Mouse (Mus musculus) testis, adult 2 months (tissue): ENCODE measurements around the gene Ccl2. TPM values are rescaled to one million over a fixed set of nuclear protein-coding genes. Genes with fewer than 3 reads are reported as not detected.

Experiments
- H3K27ac ChIP-seq: fragments of 200-500 bp; 2 replicates; pipeline ENCODE4 v1.5.1; 2012; ENCODE audit warnings: low read depth, low read length; ENCODE audit not compliant: control insufficient read depth, insufficient read depth
- H3K27me3 ChIP-seq: fragments of 200-500 bp; 2 replicates; pipeline ENCODE4 v1.6.1; 2012; ENCODE audit warnings: mild to moderate bottlenecking, low read length, moderate library complexity; ENCODE audit not compliant: control insufficient read depth, insufficient read depth
- H3K36me3 ChIP-seq: fragments of 200-500 bp; 2 replicates; pipeline ENCODE4 v1.6.1; 2012; ENCODE audit warnings: mild to moderate bottlenecking, low read length; ENCODE audit not compliant: control insufficient read depth, insufficient read depth
- H3K4me1 ChIP-seq: fragments of 200-500 bp; 2 replicates; pipeline ENCODE4 v1.6.1; 2012; ENCODE audit warnings: low read length; ENCODE audit not compliant: control insufficient read depth, insufficient read depth
- H3K4me3 ChIP-seq: fragments of 200-500 bp; 2 replicates; pipeline ENCODE4 v1.5.1; 2012; ENCODE audit warnings: low read depth, mild to moderate bottlenecking, low read length, moderate library complexity, mixed read lengths; ENCODE audit not compliant: control insufficient read depth
- CTCF ChIP-seq: fragments of 200-500 bp; IDR thresholded peaks from 2 replicates; pipeline ENCODE4 v1.5.1; 2012; ENCODE audit warnings: low read depth, mild to moderate bottlenecking, inconsistent platforms, low read length, moderate library complexity; ENCODE audit not compliant: control insufficient read depth, insufficient read depth, insufficient replicate concordance
- POLR2A ChIP-seq: fragments of 200-500 bp; IDR thresholded peaks from 2 replicates; pipeline ENCODE4 v1.6.1; 2012; ENCODE audit warnings: low read depth, mild to moderate bottlenecking, inconsistent platforms, low read length, moderate library complexity; ENCODE audit not compliant: control insufficient read depth
- polyA plus RNA-seq: library from polyadenylated mRNA; depleted of rRNA; stranded (reverse); fragments of >200 nt; gene quantifications from 2 replicates; pipeline ENCODE4 v1.2.3, GENCODE M21; 2012; rRNA removed

Ccl2 gene
- polyA plus RNA-seq, 1 experiment: 0.15 TPM

DNA sequence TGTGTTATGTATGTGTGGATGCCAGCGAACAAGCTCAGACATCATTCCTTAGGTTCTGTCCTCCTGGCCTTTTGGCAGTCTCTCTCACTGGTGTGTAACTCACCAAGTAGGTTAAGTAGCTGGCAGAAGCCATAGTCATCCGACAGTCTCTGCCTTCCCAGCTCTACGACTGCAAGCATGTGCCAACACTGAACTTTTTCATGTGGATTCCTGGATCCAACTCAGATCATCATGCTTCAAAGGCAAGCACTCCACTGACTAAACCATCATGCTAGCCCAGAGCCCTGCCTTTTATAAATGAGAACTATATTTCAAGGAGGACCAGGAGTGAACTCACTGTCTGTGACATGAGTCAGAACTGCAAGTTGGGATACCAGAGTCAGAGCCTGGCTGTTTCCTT lies 38.3 kb downstream of the Ccl2 start:
- no peaks in the 10 kb centered on the region for H3K36me3 ChIP-seq
- H3K27me3 ChIP-seq: no peaks in the 10 kb centered on the region
- no peaks in the 10 kb centered on the region for H3K4me1 ChIP-seq
- H3K4me3 ChIP-seq: no peak overlapping the region
- H3K27ac ChIP-seq: no peak overlapping the region
- TF ChIP-seq POLR2A (no peak), CTCF (no peak)

DNA sequence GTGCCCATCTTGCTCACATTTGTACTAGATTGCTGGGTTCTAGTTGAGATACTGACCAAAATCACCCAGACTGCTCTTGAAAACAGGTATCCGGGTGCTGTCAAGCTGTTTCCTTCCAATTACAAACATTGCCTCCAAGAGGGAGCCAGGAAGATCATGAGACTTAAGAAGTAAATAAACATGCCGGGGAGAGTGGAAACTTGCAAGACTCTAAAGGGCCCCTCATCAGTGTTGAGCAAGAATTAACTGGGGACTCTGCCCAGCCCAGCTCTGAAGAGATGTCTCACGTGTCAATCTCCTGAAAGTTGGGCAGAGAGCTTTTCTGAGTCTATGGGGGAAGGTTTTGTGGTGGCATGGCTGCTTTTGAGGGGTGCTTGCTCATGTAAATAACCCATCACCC lies 41.7 kb downstream of the Ccl2 start:
- no peaks in the 10 kb centered on the region for H3K36me3 ChIP-seq
- TF ChIP-seq POLR2A (no peak), CTCF (no peak)
- no peak overlapping the region for H3K27ac ChIP-seq
- H3K27me3 ChIP-seq: no peaks in the 10 kb centered on the region
- no peaks in the 10 kb centered on the region for H3K4me1 ChIP-seq
- H3K4me3 ChIP-seq: no peak overlapping the region

DNA sequence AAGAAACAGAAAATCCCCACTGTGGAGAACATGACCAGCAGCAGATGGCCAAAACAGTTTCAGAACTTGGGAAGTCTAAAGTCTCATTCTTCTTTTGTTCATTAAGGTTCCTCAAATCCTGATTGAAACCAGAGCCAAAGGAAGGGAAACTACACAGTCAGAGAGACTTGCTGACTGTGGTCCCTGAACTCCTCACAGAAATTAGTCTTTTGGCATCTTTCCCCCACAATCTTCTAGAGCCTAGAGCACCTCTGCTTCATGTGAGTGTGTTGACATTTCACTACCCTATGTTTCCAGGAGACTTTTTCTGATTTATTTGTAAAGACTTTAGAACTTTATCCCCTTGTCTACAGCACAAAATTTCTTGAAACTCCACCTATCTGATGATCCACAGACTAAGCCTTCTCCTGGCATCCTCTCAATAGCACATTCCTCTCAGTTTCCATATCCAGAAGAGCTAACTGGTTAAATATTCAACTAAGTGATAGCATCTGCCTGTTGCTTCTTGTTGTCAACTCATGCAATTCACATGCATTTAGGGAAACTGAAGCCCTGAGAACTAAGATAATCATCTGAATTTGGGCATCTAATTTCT lies 42.9 kb downstream of the Ccl2 start:
- H3K27ac ChIP-seq: no peak overlapping the region
- no peaks in the 10 kb centered on the region for H3K36me3 ChIP-seq
- no peak overlapping the region for H3K4me3 ChIP-seq
- TF ChIP-seq POLR2A: no peak
- no peak for TF ChIP-seq CTCF
- H3K4me1 ChIP-seq: no peaks in the 10 kb centered on the region
- H3K27me3 ChIP-seq: no peaks in the 10 kb centered on the region

DNA sequence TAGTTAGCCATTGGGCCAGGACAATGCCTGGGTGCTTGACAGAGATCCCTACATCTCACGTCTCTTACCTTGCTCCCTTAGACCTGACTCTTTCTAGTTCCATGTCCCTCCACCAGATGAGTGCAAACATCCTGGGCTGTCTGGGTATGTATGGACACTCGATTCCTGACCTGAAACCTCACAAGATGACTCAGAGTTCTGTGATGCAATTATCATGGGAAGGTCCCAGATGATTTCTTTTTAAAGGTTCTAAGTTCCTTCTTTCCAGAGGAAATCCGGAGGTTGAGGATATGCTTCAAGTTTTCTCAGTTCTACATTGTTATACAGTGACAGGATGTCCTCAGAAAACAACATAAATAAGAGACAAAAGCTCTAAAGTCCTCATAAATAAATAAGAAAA lies 45.5 kb downstream of the Ccl2 start:
- Histone ChIP-seq H3K4me1 (no peaks in the 10 kb centered on the region), H3K4me3 (no peak overlapping the region), H3K27me3 (no peaks in the 10 kb centered on the region), H3K27ac (no peak overlapping the region), H3K36me3 (no peaks in the 10 kb centered on the region)
- no peak for TF ChIP-seq CTCF
- TF ChIP-seq POLR2A: no peak

DNA sequence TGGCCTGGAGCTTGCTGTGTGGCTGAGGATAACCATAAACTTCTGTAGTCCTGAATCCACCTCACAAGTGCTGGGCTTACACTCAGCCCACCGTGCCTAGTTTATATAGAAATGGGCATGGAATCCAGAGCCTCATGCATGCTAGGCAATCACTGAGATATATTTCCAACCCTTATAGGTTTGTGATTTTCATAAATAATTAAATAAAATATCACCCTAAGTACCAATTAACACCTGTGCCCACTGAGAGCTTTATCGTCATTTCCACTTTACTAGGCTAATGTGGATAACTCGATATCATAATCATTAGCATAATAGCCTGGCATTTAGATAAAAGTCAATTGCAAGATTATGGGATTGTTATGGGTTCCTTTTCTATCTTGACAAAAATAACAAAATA lies 49.0 kb downstream of the Ccl2 start:
- Histone ChIP-seq H3K4me3 (no peak overlapping the region), H3K27me3 (no peaks in the 10 kb centered on the region), H3K27ac (no peak overlapping the region), H3K36me3 (no peaks in the 10 kb centered on the region), H3K4me1 (no peaks in the 10 kb centered on the region)
- TF ChIP-seq POLR2A (no peak), CTCF (no peak)

Other genes with a start within 250 kb of the Ccl2 start
- not detected in 2 replicates for gene 5530401A14Rik, start 174.9 kb upstream of the Ccl2 start, polyA plus RNA-seq
- gene Asic2, start 67.1 kb upstream of the Ccl2 start, polyA plus RNA-seq: 0.41 and 0.58 TPM in 2 replicates
- gene Gm17268, start 3.0 kb downstream of the Ccl2 start, polyA plus RNA-seq: not detected in 2 replicates
- not detected in 2 replicates for gene Ccl7, start 10.1 kb downstream of the Ccl2 start, polyA plus RNA-seq
- gene Ccl11, start 22.3 kb downstream of the Ccl2 start, polyA plus RNA-seq: 0.16 TPM in 1 of 2 replicates, not detected in the other
- gene Ccl12, start 66.3 kb downstream of the Ccl2 start, polyA plus RNA-seq: 0.25 and 0.99 TPM in 2 replicates
- gene Ccl8, start 79.6 kb downstream of the Ccl2 start, polyA plus RNA-seq: 1.1 and 2.5 TPM in 2 replicates